Mouse (Mus musculus): ENCODE results near the gene Tmem208.

GRCm38 (mm10) chr8:105294776-105295175 is 31.4 kb upstream of the Tmem208 start:
- TF ChIP-seq POLR2A (IDR thresholded peaks at IDR 0.05; ENCODE audit: control insufficient read depth, extremely low read depth, insufficient read depth, low read length, poor library complexity): no peak
- no peak for TF ChIP-seq CTCF (IDR thresholded peaks at IDR 0.05; ENCODE audit: borderline replicate concordance, control insufficient read depth, extremely low read depth, insufficient read depth, low read length, poor library complexity)

Measured in thymus, adult 2 months (tissue).